ENCODE assay signal across 8 mouse cellular contexts in the genomic region with DNA sequence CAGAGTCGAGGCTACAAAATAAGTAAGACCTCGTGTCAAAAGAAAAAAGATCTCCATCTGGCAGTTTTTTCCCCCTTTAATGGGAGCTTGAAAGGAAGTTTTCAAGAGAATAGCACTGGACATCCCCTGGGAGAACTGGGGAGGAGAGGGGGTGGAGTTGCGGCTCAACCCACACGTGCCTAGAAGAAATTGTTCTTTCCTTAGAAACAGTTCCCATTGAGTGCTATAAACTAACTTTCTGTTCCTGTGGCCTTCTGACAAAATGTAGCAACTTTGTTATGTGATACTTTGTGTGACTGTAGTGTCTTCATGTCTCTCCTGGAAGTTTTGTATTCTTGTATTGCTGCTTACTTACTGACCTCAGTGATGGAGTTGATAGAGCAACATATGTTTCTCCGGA. TPM values are rescaled to one million over a fixed set of nuclear protein-coding genes. Genes with fewer than 3 reads are reported as not detected.
DNase-seq lines count a peak whose midpoint lies in the region; ATAC-seq and TF ChIP-seq lines count a peak whose summit lies in the region.

No protein-coding gene starts in this region.

- H3ac ChIP-seq in myocyte (ENCODE audit: control insufficient read depth, insufficient read length) = no peak overlapping the region

- DNase-seq in kidney, postnatal 36 days = no peak
- no peak for DNase-seq in hindbrain, postnatal 0 days (ENCODE audit: low spot score)
- no peak for DNase-seq in left cerebral cortex, postnatal 4 days
- no peak for DNase-seq in layer of hippocampus, postnatal 36 days

- WGBS in kidney, embryonic 15.5 days = 29% methylated on average over 5 of the region's 5 CpGs
- 19% methylated on average over 5 of the region's 5 CpGs for WGBS in hindbrain, postnatal 0 days

- no peak for ATAC-seq in kidney, embryonic 15.5 days (replicated peaks; ENCODE audit: low FRiP score)
- no peak for ATAC-seq in hindbrain, postnatal 0 days
- ATAC-seq in inflammation-experienced regulatory T-cells, adult 6 months = no peak

- no peak for TF ChIP-seq CTCF in cortical plate, adult 2 months (IDR thresholded peaks at IDR 0.05; ENCODE audit: extremely low read depth, insufficient read depth, low read length)
- TF ChIP-seq CTCF in hindbrain, postnatal 0 days (IDR thresholded peaks at IDR 0.05; ENCODE audit: low read depth) = no peak

- H3K4me3 ChIP-seq in kidney, embryonic 15.5 days (replicated peaks) = peak overlapping the region; percentile 96
- H3K4me3 ChIP-seq in cortical plate, adult 2 months (ENCODE audit: insufficient read depth, low read length) = peak overlapping the region; percentile 80; the same call in 1 of the 2 replicates
- peak overlapping the region; percentile 98 for H3K4me3 ChIP-seq in hindbrain, postnatal 0 days (ENCODE audit: low read length)
- H3K4me3 ChIP-seq in myocyte = peak overlapping the region; percentile 72

- H3K4me1 ChIP-seq in kidney, embryonic 15.5 days = peaks cover 20% of the 10 kb centered on the region
- H3K4me1 ChIP-seq in cortical plate, adult 2 months (ENCODE audit: control insufficient read depth, insufficient read depth, low read length) = peaks cover 4% of the 10 kb centered on the region; the same call in 1 of the 2 replicates
- peaks cover 16% of the 10 kb centered on the region; the same call in 1 of the 2 replicates for H3K4me1 ChIP-seq in hindbrain, postnatal 0 days (ENCODE audit: insufficient read depth, low read length)

- H3K4me2 ChIP-seq in kidney, embryonic 15.5 days = peak overlapping the region; percentile 79
- H3K4me2 ChIP-seq in hindbrain, postnatal 0 days (ENCODE audit: low read depth, low read length) = peak overlapping the region; percentile 94
- peak overlapping the region; percentile 91 for H3K4me2 ChIP-seq in myocyte (ENCODE audit: low read depth)

- no peak overlapping the region for H3K27ac ChIP-seq in kidney, embryonic 15.5 days
- H3K27ac ChIP-seq in cortical plate, adult 2 months (ENCODE audit: insufficient read depth, low read length) = no peak overlapping the region
- no peak overlapping the region for H3K27ac ChIP-seq in hindbrain, postnatal 0 days

- 0 out of 2 replicates have a peak overlapping the region, but pooled peaks have one; percentile 85 for H3K9ac ChIP-seq in kidney, embryonic 15.5 days
- peak overlapping the region; percentile 94; the same call in 1 of the 2 replicates for H3K9ac ChIP-seq in hindbrain, postnatal 0 days (replicated peaks; ENCODE audit: low read length)

- H3K9me3 ChIP-seq in kidney, embryonic 15.5 days (replicated peaks) = no peaks in the 10 kb centered on the region
- no peaks in the 10 kb centered on the region for H3K9me3 ChIP-seq in hindbrain, postnatal 0 days (ENCODE audit: low read length)

- TF ChIP-seq POLR2A in cortical plate, adult 2 months (IDR thresholded peaks at IDR 0.05; ENCODE audit: extremely low read depth, insufficient read depth, low read length) = no peak
- no peak for TF ChIP-seq POLR2A in myocyte (IDR thresholded peaks at IDR 0.05; ENCODE audit: insufficient read length, low read depth)

- H3K79me2 ChIP-seq in myocyte (ENCODE audit: control insufficient read depth, insufficient read depth) = peaks cover 23% of the 10 kb centered on the region

- peaks cover 30% of the 10 kb centered on the region for H3K36me3 ChIP-seq in kidney, embryonic 15.5 days
- peaks cover 7% of the 10 kb centered on the region; the same call in 1 of the 2 replicates for H3K36me3 ChIP-seq in hindbrain, postnatal 0 days (ENCODE audit: insufficient read depth, low read length)
- peaks cover 28% of the 10 kb centered on the region for H3K36me3 ChIP-seq in myocyte (ENCODE audit: control insufficient read depth, insufficient read depth)

- intact Hi-C loops in left cerebral cortex, postnatal 4 days (cut with DNase I) = no loop called here

- H3K27me3 ChIP-seq in kidney, embryonic 15.5 days = no peaks in the 10 kb centered on the region
- no peaks in the 10 kb centered on the region for H3K27me3 ChIP-seq in hindbrain, postnatal 0 days (ENCODE audit: insufficient read depth, low read length)
- no peaks in the 10 kb centered on the region for H3K27me3 ChIP-seq in myocyte (ENCODE audit: control insufficient read depth, insufficient read depth, insufficient read length)

TF ChIP-seq in myocyte, 11 proteins besides CTCF, POLR2A, EP300 and RAD21:
- no peak for TF ChIP-seq E2F4 (IDR thresholded peaks at IDR 0.05; ENCODE audit: insufficient read depth)
- TF ChIP-seq SRF (IDR thresholded peaks at IDR 0.05; ENCODE audit: control insufficient read depth, insufficient read length, low read depth) = no peak
- no peak for TF ChIP-seq TCF3 (IDR thresholded peaks at IDR 0.05; ENCODE audit: insufficient read length, low read depth)
- no peak for TF ChIP-seq POLR2AphosphoS2 (IDR thresholded peaks at IDR 0.05; ENCODE audit: insufficient read length, low read depth)
- TF ChIP-seq USF1 (IDR thresholded peaks at IDR 0.05; ENCODE audit: low read depth) = no peak
- no peak for TF ChIP-seq REST (IDR thresholded peaks at IDR 0.05; ENCODE audit: insufficient read depth, insufficient read length)
- no peak for TF ChIP-seq TCF12 (IDR thresholded peaks at IDR 0.05; ENCODE audit: insufficient read depth, poor library complexity, severe bottlenecking)
- no peak for TF ChIP-seq MYOD1 (IDR thresholded peaks at IDR 0.05; ENCODE audit: control insufficient read depth in 1 of 3, insufficient read length in 2 of 3, low read depth in 2 of 3)
- TF ChIP-seq CEBPB (IDR thresholded peaks at IDR 0.05; ENCODE audit: insufficient read depth, poor library complexity, severe bottlenecking) = no peak
- no peak for TF ChIP-seq MAX (IDR thresholded peaks at IDR 0.05; ENCODE audit: low read depth)
- no peak for TF ChIP-seq MYOG (IDR thresholded peaks at IDR 0.05; ENCODE audit: control insufficient read depth in 1 of 3, insufficient read depth in 1 of 3, insufficient read length in 2 of 3, low read depth in 2 of 3)
TF ChIP-seq in myocyte: peak in this region for 0.

RNA-seq across cellular contexts. Expression of gene Ankra2, which starts 1.2 kb away (rescaled TPM):
- 15.0 and 15.7 TPM in 2 replicates for polyA plus RNA-seq in kidney, embryonic 15.5 days (2015; fragmentation: Nextera tagmentation; extraction: Ambion mirVana)
- 50.5 and 51.9 TPM in 2 replicates for polyA plus RNA-seq in cortical plate, adult 2 months (2012; rRNA removed)
- 65.6 and 66.8 TPM in 2 replicates for total RNA-seq in hindbrain, postnatal 0 days (2014; rRNA removed)
- polyA plus RNA-seq in hindbrain, postnatal 0 days (2015; fragmentation: Nextera tagmentation; extraction: Ambion mirVana) = 79.7 and 80.3 TPM in 2 replicates
- 9.0 TPM for polyA plus RNA-seq in myocyte (2012; fragmentation: generic; extraction: Trizol)
- polyA plus RNA-seq in inflammation-experienced regulatory T-cells, adult 6 months (2017; shearing (Covaris generic)) = 10 to 100 TPM; 19.4 to 25.6 (median 24.6) TPM
- 10 to 100 TPM; 77.9 to 82.0 TPM for total RNA-seq in left cerebral cortex, postnatal 4 days (2021)
- total RNA-seq in layer of hippocampus, postnatal 36 days (2021) = 10 to 100 TPM; 48.0 to 51.0 TPM

RNA-seq across cellular contexts. Expression of gene Utp15, which starts 1.3 kb away (rescaled TPM):
- 33.7 and 36.7 TPM in 2 replicates for polyA plus RNA-seq in kidney, embryonic 15.5 days (2015; fragmentation: Nextera tagmentation; extraction: Ambion mirVana)
- 20.1 and 22.6 TPM in 2 replicates for polyA plus RNA-seq in cortical plate, adult 2 months (2012; rRNA removed)
- total RNA-seq in hindbrain, postnatal 0 days (2014; rRNA removed) = 18.0 and 22.6 TPM in 2 replicates
- 22.6 and 23.1 TPM in 2 replicates for polyA plus RNA-seq in hindbrain, postnatal 0 days (2015; fragmentation: Nextera tagmentation; extraction: Ambion mirVana)
- 7.3 TPM for polyA plus RNA-seq in myocyte (2012; fragmentation: generic; extraction: Trizol)
- polyA plus RNA-seq in inflammation-experienced regulatory T-cells, adult 6 months (2017; shearing (Covaris generic)) = 10 to 100 TPM; 18.1 to 25.9 (median 24.9) TPM
- 10 to 100 TPM; 24.5 to 25.9 TPM for total RNA-seq in left cerebral cortex, postnatal 4 days (2021)
- total RNA-seq in layer of hippocampus, postnatal 36 days (2021) = 10 to 100 TPM; 20.6 to 20.7 TPM

RNA-seq across cellular contexts. Expression of gene Gm21976, which starts 15.6 kb away (rescaled TPM):
- polyA plus RNA-seq in kidney, embryonic 15.5 days (2015; fragmentation: Nextera tagmentation; extraction: Ambion mirVana) = not detected in 2 replicates
- not detected in 2 replicates for polyA plus RNA-seq in cortical plate, adult 2 months (2012; rRNA removed)
- not detected in 2 replicates for total RNA-seq in hindbrain, postnatal 0 days (2014; rRNA removed)
- not detected in 2 replicates for polyA plus RNA-seq in hindbrain, postnatal 0 days (2015; fragmentation: Nextera tagmentation; extraction: Ambion mirVana)
- not detected for polyA plus RNA-seq in myocyte (2012; fragmentation: generic; extraction: Trizol)
- not detected for polyA plus RNA-seq in inflammation-experienced regulatory T-cells, adult 6 months (2017; shearing (Covaris generic))
- total RNA-seq in left cerebral cortex, postnatal 4 days (2021) = not detected
- not detected for total RNA-seq in layer of hippocampus, postnatal 36 days (2021)

RNA-seq across cellular contexts. Expression of gene Btf3, which starts 52.7 kb away (rescaled TPM):
- polyA plus RNA-seq in kidney, embryonic 15.5 days (2015; fragmentation: Nextera tagmentation; extraction: Ambion mirVana) = 689 and 781 TPM in 2 replicates
- 283 and 307 TPM in 2 replicates for polyA plus RNA-seq in cortical plate, adult 2 months (2012; rRNA removed)
- total RNA-seq in hindbrain, postnatal 0 days (2014; rRNA removed) = 181 and 252 TPM in 2 replicates
- polyA plus RNA-seq in hindbrain, postnatal 0 days (2015; fragmentation: Nextera tagmentation; extraction: Ambion mirVana) = 476 and 491 TPM in 2 replicates
- polyA plus RNA-seq in myocyte (2012; fragmentation: generic; extraction: Trizol) = 1,134 TPM
- polyA plus RNA-seq in inflammation-experienced regulatory T-cells, adult 6 months (2017; shearing (Covaris generic)) = 100 to 1,000 TPM; 694 to 907 (median 874) TPM
- total RNA-seq in left cerebral cortex, postnatal 4 days (2021) = 100 to 1,000 TPM; 307 to 340 TPM
- total RNA-seq in layer of hippocampus, postnatal 36 days (2021) = 100 to 1,000 TPM; 187 to 191 TPM

RNA-seq across cellular contexts. Expression of gene Arhgef28, which starts 57.9 kb away (rescaled TPM):
- polyA plus RNA-seq in kidney, embryonic 15.5 days (2015; fragmentation: Nextera tagmentation; extraction: Ambion mirVana) = 39.8 and 45.3 TPM in 2 replicates
- 13.9 and 15.6 TPM in 2 replicates for polyA plus RNA-seq in cortical plate, adult 2 months (2012; rRNA removed)
- total RNA-seq in hindbrain, postnatal 0 days (2014; rRNA removed) = 21.9 and 29.9 TPM in 2 replicates
- 28.4 and 29.2 TPM in 2 replicates for polyA plus RNA-seq in hindbrain, postnatal 0 days (2015; fragmentation: Nextera tagmentation; extraction: Ambion mirVana)
- 0.76 TPM for polyA plus RNA-seq in myocyte (2012; fragmentation: generic; extraction: Trizol)
- under 1 TPM in 2 of 3 experiments, not detected in 1; 0.17 to 0.33 TPM for polyA plus RNA-seq in inflammation-experienced regulatory T-cells, adult 6 months (2017; shearing (Covaris generic))
- total RNA-seq in left cerebral cortex, postnatal 4 days (2021) = 10 to 100 TPM; 43.8 to 49.9 TPM
- 100 to 1,000 TPM in 1 of 2 experiments, 10 to 100 TPM in 1; 92.7 to 103 TPM for total RNA-seq in layer of hippocampus, postnatal 36 days (2021)
